Mouse (Mus musculus): ENCODE measurements at regions not wholly inside any gene's neighbourhood (a gene's known extent, or its start where the extent isn't known, plus 50 kb on each side); places are given as distances from the start of the nearest gene placed in this dataset.

DNA sequence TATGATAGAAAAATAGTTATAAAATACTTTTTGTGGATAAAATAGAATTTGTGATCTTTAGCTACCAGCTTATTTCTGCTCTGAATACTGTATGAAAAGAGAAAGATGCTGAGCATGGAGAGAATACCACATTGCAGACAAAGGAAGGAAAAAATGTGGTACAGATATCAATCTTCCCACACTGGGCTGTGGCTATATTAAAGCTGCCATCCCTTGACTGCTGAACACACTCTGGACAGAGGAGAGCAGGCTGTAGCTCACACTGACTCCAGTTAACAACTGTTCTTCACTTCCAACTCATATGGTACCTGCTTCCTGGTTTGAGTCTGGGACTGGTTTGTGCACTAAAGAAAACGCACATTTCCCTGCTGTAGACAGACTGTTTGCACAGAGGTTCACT lies 76.7 kb upstream of the Try4 start:
- Histone ChIP-seq H3K4me3 (no peak overlapping the region), H3K9me3 (no peaks in the 10 kb centered on the region), H3K36me3 (no peaks in the 10 kb centered on the region), H3K4me1 (replicated peaks) (no peaks in the 10 kb centered on the region), H3K27me3 (ENCODE audit: insufficient read depth, poor library complexity, severe bottlenecking) (no peaks in the 10 kb centered on the region), H3K27ac (no peak overlapping the region)
- DNase-seq (ENCODE audit: low spot score) = no peak
- WGBS = 72% methylated on average over 1 of the region's 1 CpGs

DNA sequence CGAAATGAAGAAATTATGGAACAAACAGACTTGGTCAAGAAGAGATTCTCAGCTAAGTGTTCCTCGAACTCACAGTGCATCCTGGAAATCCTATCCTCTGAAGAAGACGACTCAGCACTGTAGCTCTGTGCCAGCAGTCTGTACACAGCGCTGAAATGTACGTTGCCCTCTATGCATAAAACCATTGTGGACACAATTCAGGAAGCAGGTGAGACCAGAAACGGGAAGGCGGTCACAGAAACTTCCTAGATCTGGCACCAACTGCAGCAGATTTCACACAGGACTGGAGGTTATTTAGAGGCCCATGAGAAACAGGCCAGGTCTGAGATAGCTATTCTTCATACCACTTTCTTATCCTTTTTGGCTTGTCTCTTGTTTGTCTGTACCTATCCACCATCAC lies 83.7 kb upstream of the Try4 start:
- no peak overlapping the region for H3K27ac ChIP-seq
- 89% methylated on average over 7 of the region's 7 CpGs for WGBS
- H3K4me1 ChIP-seq (replicated peaks) = no peaks in the 10 kb centered on the region
- H3K36me3 ChIP-seq = no peaks in the 10 kb centered on the region
- 0 out of 2 replicates have a peak, but pooled peaks cover 6% of the 10 kb centered on the region for H3K9me3 ChIP-seq
- no peaks in the 10 kb centered on the region for H3K27me3 ChIP-seq (ENCODE audit: insufficient read depth, poor library complexity, severe bottlenecking)
- no peak overlapping the region for H3K4me3 ChIP-seq
- DNase-seq (ENCODE audit: low spot score) = no peak

DNA sequence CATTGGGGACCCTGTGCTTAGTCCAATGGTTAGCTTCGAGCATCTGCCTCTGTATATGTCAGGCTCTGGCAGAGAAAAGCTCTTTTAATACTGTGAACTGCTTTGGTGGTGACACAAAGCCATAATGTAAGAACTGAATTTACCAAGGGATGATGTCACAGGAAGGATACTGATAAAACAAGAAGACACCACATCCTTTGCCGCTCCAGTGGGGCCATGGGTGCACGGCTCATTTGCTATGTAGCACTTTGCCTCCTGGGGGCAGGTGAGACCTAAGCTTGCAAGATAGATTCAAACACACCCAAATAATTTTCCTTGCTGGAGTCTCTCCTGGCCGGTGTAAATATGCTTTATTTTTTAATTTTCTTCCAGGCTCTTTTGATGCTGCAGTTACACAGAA lies 86.2 kb upstream of the Try4 start:
- no peaks in the 10 kb centered on the region for H3K36me3 ChIP-seq
- H3K4me3 ChIP-seq = no peak overlapping the region
- DNase-seq (ENCODE audit: low spot score) = no peak
- no peaks in the 10 kb centered on the region for H3K4me1 ChIP-seq (replicated peaks)
- H3K27me3 ChIP-seq (ENCODE audit: insufficient read depth, poor library complexity, severe bottlenecking) = no peaks in the 10 kb centered on the region
- H3K9me3 ChIP-seq = 0 out of 2 replicates have a peak, but pooled peaks cover 6% of the 10 kb centered on the region
- 91% methylated on average over 4 of the region's 4 CpGs for WGBS
- H3K27ac ChIP-seq = no peak overlapping the region

DNA sequence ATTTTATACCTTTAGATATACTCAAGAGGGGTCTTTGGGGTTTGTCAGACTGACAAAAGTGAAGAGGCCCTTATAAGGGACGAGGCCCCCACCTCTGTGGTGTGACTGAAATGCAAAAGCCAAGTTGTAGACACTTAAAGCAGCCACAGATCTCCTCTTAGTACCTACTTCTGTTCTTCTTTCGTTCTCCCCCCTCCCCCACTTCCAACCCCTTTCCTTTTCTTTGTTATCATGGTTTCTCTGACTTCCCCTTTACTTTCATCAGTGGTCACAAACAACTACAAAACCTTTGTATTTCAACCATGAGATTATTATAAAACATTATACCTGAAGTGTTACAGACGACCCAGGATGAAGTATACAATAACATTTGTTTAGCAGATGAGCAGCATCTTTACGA lies 96.2 kb upstream of the Try4 start:
- Histone ChIP-seq H3K27ac (no peak overlapping the region), H3K4me1 (replicated peaks) (no peaks in the 10 kb centered on the region), H3K27me3 (ENCODE audit: insufficient read depth, poor library complexity, severe bottlenecking) (no peaks in the 10 kb centered on the region), H3K9me3 (no peaks in the 10 kb centered on the region), H3K36me3 (no peaks in the 10 kb centered on the region), H3K4me3 (no peak overlapping the region)
- 76% methylated on average over 4 of the region's 4 CpGs for WGBS
- no peak for DNase-seq (ENCODE audit: low spot score)

DNA sequence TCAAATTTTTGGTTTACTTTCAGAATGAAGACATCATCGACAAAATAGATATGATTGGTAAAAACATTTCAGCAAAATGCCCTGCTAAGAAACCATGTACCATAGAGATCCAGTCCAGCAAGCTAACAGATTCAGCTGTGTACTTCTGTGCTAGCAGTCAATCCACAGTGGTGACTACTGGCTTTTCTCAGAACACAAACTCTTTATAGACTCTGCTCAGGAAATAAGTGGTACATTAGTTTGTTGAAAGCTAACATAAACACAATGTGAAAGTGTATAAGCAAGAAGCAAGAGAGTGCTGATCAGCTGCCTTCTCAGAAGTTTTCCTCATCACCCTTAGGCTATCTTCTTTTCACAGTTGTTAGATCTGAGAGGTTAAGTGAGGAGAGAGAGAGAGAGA lies 99.2 kb upstream of the Try4 start:
- 90% methylated on average over 1 of the region's 1 CpGs for WGBS
- DNase-seq (ENCODE audit: low spot score) = no peak
- Histone ChIP-seq H3K27me3 (ENCODE audit: insufficient read depth, poor library complexity, severe bottlenecking) (no peaks in the 10 kb centered on the region), H3K27ac (no peak overlapping the region), H3K9me3 (no peaks in the 10 kb centered on the region), H3K4me3 (no peak overlapping the region), H3K4me1 (replicated peaks) (no peaks in the 10 kb centered on the region), H3K36me3 (no peaks in the 10 kb centered on the region)

DNA sequence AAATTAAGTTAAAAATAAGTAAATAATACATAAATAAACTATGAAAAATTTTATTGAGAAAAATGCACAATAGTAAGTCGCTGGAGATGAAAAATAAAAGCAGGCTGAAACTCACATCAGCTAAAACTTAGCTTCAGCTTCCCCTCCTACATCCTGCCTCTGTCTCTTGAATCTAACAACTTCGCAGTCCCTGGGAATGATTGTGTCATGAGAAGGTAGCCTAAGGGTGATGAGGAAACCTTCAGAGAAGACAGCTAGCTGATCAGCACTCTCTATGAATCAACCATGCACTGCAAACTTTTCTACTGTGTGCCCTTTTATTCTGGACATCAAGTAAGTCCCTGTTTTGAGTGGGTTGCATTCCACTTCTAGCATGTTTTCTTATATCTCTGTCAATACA lies 99.8 kb upstream of the Try4 start:
- H3K4me3 ChIP-seq = no peak overlapping the region
- H3K27ac ChIP-seq = no peak overlapping the region
- DNase-seq (ENCODE audit: low spot score) = no peak
- no peaks in the 10 kb centered on the region for H3K27me3 ChIP-seq (ENCODE audit: insufficient read depth, poor library complexity, severe bottlenecking)
- no peaks in the 10 kb centered on the region for H3K9me3 ChIP-seq
- 76% methylated on average over 2 of the region's 2 CpGs for WGBS
- H3K4me1 ChIP-seq (replicated peaks) = no peaks in the 10 kb centered on the region
- no peaks in the 10 kb centered on the region for H3K36me3 ChIP-seq

DNA sequence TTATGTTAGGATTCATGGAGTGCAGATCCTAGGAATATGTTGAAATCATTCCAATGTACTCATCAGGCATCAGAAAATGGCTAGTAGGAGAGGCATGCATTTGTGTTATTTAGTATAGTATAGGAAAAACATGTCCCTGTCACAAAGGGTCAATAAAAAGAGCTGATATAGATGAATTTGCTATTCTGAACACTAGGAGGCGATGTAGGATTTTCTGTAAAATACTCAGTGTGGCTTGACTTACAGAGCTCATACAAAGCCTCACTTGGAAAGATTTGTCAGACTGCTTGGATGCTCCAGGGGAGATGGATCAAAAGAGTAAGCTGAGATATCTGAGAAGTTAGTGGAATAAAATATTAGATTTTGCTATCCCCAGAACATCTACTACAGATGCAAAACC lies 107.6 kb upstream of the Try4 start:
- H3K27me3 ChIP-seq (ENCODE audit: insufficient read depth, poor library complexity, severe bottlenecking) = no peaks in the 10 kb centered on the region
- no peak overlapping the region for H3K4me3 ChIP-seq
- H3K9me3 ChIP-seq = no peaks in the 10 kb centered on the region
- H3K36me3 ChIP-seq = no peaks in the 10 kb centered on the region
- H3K27ac ChIP-seq = no peak overlapping the region
- no peaks in the 10 kb centered on the region for H3K4me1 ChIP-seq (replicated peaks)
- WGBS = 32% methylated on average over 1 of the region's 1 CpGs
- DNase-seq (ENCODE audit: low spot score) = no peak

DNA sequence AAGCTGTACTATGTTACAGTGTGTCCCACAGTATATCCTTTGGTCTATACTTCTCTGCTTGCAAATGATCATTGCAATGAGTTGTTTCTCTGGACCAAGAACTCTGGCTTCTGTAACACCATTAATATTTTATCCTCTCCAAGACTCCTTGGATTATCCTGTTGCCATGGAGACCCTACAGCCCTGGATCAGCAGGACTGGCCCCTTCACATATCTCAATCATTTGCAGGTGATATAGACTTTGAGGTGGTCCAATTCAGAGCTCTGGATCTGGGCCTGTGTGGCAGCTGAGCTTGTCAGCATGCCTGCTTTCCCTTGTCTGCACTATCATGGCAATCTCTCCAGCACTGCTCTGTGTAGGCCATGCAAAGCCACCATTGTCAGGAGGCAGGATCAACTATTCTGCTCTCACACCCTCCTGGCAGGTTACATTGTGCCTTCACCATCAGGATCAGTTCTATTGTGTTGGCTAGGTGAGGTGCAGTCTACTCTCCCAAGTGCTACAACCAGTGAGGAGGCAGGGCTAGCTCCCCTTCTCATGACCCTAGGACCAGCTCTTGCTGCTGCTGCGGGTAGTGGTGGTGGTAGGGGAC lies 110.2 kb upstream of the Try4 start:
- H3K4me3 ChIP-seq = no peak overlapping the region
- H3K36me3 ChIP-seq = no peaks in the 10 kb centered on the region
- 95% methylated on average over 1 of the region's 1 CpGs for WGBS
- DNase-seq (ENCODE audit: low spot score) = no peak
- H3K27me3 ChIP-seq (ENCODE audit: insufficient read depth, poor library complexity, severe bottlenecking) = no peaks in the 10 kb centered on the region
- no peaks in the 10 kb centered on the region for H3K4me1 ChIP-seq (replicated peaks)
- H3K27ac ChIP-seq = no peak overlapping the region
- no peaks in the 10 kb centered on the region for H3K9me3 ChIP-seq

DNA sequence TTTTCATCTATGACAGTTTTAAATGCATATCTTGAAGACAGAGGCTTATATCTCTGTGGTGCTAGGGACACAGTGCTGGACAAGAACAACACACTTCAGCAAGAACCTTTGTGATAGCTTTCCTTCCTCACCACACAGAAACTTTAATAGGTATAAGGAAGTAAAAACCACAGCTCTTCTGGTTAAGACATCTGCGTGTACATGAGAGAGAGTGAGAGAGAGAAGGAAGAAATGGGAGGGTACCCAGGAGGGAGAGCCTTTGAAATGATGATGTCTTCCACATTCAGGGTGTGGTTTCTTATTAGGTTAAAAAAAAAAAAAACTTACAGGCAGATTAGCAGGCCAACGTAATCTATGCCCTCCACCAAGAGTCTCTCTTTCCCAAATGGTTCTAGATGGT lies 113.2 kb upstream of the Try4 start:
- H3K36me3 ChIP-seq = no peaks in the 10 kb centered on the region
- no peaks in the 10 kb centered on the region for H3K9me3 ChIP-seq
- DNase-seq (ENCODE audit: low spot score) = no peak
- 72% methylated on average over 2 of the region's 2 CpGs for WGBS
- H3K4me1 ChIP-seq (replicated peaks) = no peaks in the 10 kb centered on the region
- H3K4me3 ChIP-seq = no peak overlapping the region
- H3K27ac ChIP-seq = no peak overlapping the region
- H3K27me3 ChIP-seq (ENCODE audit: insufficient read depth, poor library complexity, severe bottlenecking) = no peaks in the 10 kb centered on the region

DNA sequence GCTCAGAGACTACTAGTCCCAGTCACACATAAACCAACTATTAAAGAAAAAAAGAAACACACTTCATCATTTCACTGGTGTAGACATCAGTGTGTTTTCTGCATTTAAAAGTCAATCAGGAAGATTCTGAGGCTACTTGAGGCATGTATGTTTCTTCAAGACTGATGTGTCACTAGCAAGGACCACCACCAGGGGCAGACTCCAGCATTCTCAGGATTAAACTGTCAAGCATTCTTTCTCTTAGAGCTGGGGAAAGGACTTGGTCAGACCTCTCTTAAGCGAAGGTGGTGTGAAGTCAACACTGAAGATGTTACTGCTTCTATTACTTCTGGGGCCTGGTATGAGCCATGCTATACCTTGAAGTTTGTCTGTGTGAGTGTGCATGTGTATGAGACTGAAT lies 114.1 kb upstream of the Try4 start:
- Histone ChIP-seq H3K27me3 (ENCODE audit: insufficient read depth, poor library complexity, severe bottlenecking) (no peaks in the 10 kb centered on the region), H3K4me3 (no peak overlapping the region), H3K27ac (no peak overlapping the region), H3K9me3 (no peaks in the 10 kb centered on the region), H3K4me1 (replicated peaks) (no peaks in the 10 kb centered on the region), H3K36me3 (no peaks in the 10 kb centered on the region)
- 86% methylated on average over 1 of the region's 1 CpGs for WGBS
- no peak for DNase-seq (ENCODE audit: low spot score)

DNA sequence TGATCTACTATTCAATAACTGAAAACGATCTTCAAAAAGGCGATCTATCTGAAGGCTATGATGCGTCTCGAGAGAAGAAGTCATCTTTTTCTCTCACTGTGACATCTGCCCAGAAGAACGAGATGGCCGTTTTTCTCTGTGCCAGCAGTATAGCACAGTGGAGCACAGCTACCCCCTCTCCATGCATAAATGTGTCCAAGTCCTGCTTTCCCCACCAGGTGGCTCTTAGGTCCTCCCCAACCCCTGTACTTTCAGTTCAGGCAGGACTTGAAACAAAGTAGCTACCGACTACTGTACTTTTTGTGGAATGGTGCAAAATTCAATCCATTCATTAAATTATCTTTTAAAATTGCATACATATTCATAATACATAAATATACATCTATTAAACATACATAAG lies 123.2 kb upstream of the Try4 start:
- H3K27ac ChIP-seq = no peak overlapping the region
- WGBS = 85% methylated on average over 7 of the region's 7 CpGs
- H3K27me3 ChIP-seq (ENCODE audit: insufficient read depth, poor library complexity, severe bottlenecking) = no peaks in the 10 kb centered on the region
- DNase-seq (ENCODE audit: low spot score) = no peak
- no peak overlapping the region for H3K4me3 ChIP-seq
- no peaks in the 10 kb centered on the region for H3K9me3 ChIP-seq
- no peaks in the 10 kb centered on the region for H3K36me3 ChIP-seq
- H3K4me1 ChIP-seq (replicated peaks) = no peaks in the 10 kb centered on the region

DNA sequence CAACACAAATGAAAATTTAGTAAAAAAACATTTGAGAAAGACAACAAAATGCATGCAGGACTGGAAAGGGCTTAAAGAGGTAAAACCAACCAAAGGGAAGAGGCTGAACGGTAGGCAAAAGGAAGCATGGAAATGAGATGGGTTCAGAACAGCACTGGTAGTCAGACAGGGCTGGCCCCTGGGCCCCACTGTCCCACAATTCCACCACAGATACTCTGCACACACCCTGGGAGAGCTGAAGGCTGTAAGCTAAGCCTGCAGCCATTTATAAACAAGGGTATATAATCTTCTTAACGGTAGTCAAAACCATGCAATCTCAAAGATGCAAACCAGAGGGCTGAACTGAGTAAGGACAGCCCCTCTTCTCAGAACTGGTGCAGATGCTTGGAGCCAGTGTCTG lies 124.0 kb upstream of the Try4 start:
- H3K36me3 ChIP-seq = no peaks in the 10 kb centered on the region
- H3K4me3 ChIP-seq = no peak overlapping the region
- no peak for DNase-seq (ENCODE audit: low spot score)
- 83% methylated on average over 2 of the region's 2 CpGs for WGBS
- H3K27ac ChIP-seq = no peak overlapping the region
- no peaks in the 10 kb centered on the region for H3K9me3 ChIP-seq
- no peaks in the 10 kb centered on the region for H3K4me1 ChIP-seq (replicated peaks)
- no peaks in the 10 kb centered on the region for H3K27me3 ChIP-seq (ENCODE audit: insufficient read depth, poor library complexity, severe bottlenecking)

DNA sequence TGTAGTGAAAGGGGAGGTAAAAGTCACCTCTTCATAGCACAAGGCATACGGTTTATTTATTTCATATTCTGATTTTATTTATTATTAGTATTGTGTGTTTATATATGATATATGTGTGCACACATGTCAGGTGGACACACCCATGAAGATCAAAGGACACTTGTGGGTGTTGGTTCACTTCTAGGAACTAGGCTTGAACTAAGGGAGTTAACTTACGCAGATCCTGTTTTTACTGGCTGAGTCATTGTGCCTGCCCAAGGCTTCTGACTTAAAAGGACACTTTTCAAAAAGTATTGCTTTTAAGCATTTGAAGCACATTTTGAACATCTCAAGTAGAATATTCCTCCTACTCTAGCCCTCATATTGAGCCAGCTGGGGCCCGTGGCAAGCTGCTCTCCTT lies 124.9 kb upstream of the Try4 start:
- 89% methylated on average over 3 of the region's 3 CpGs for WGBS
- H3K4me1 ChIP-seq (replicated peaks) = no peaks in the 10 kb centered on the region
- no peaks in the 10 kb centered on the region for H3K9me3 ChIP-seq
- H3K36me3 ChIP-seq = no peaks in the 10 kb centered on the region
- no peak overlapping the region for H3K27ac ChIP-seq
- H3K4me3 ChIP-seq = no peak overlapping the region
- H3K27me3 ChIP-seq (ENCODE audit: insufficient read depth, poor library complexity, severe bottlenecking) = no peaks in the 10 kb centered on the region
- no peak for DNase-seq (ENCODE audit: low spot score)

DNA sequence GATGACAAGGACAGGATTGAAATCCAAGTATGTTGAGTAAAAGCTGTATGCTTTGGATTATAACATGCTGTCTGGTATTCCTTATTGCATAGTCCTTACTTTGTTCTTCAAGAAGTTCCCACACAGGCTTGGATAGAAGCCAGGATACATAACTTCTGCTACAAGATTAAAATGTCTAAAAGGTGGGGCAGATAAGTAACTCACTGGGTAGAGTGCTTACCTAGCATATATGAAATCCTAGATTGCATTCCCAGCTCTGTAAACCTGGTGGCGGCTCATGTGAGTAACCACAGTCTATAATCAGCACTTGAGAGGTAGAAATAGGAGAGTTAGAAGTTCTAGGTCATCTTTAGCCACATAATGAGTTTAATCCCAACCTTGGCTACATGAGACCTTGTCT lies 126.0 kb upstream of the Try4 start:
- no peak overlapping the region for H3K27ac ChIP-seq
- H3K36me3 ChIP-seq = no peaks in the 10 kb centered on the region
- DNase-seq (ENCODE audit: low spot score) = no peak
- 91% methylated on average over 1 of the region's 1 CpGs for WGBS
- H3K4me3 ChIP-seq = no peak overlapping the region
- no peaks in the 10 kb centered on the region for H3K4me1 ChIP-seq (replicated peaks)
- H3K9me3 ChIP-seq = no peaks in the 10 kb centered on the region
- no peaks in the 10 kb centered on the region for H3K27me3 ChIP-seq (ENCODE audit: insufficient read depth, poor library complexity, severe bottlenecking)

Data from hindbrain, embryonic 10.5 days (tissue).